Mouse (Mus musculus) thymus, adult 18-20 months (tissue): ENCODE results near the gene Ptch2.

Experiments used
- DNase-seq, 2 experiments: peaks; one replicate each; pipeline ENCODE4 v3.0.0; 2022; ENCODE audit warnings: mixed read lengths in 2 of 2

Gene Ptch2

DNA sequence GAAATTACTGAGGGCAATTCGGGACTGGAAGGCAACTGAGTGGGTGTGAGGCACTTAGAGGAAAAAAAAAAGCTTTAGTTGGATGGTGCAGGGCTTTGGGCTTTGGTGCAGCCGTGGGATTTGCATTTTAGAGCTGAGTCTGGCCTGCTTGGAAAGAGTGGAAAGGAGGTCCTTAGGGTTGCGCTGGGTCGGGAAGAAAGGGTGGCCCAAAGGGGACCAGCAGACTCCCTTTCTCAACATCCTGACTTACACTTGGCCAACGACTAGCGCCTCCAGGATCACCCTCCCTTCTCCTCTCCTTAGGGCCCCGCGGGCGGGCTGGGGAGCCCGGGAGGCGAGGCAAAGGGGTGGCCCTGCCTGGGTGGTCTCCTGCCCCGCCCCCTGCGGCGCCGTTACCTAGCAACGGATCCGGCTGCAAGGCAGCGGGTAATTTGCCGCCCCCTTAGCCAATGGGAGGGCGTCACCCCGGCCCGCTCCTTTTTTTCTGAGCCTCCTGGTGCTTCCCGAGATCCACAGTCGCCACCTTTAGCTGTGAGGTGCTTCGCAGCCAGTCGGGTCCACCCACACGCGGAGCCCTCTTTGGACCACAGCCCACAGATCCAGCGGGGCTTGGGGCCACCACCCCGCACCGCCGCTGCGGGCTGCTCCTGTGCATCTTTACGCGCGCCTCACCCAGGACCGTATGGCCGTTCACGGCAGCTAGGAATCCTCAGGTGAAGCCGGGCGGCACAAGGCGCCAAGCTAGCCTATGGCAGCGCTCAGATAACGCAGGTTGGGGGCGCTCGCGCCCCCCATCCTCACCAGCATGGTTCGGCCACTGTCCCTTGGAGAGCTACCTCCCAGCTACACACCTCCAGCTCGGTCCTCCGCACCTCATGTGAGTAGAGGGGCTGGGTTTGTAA lies at the start of gene Ptch2:
TSS of gene Ptch2 (plus strand) at position 525 of the 902 bp plus-strand sequence.
- DNase-seq, result peak; percentile 51 to 52

DNA sequence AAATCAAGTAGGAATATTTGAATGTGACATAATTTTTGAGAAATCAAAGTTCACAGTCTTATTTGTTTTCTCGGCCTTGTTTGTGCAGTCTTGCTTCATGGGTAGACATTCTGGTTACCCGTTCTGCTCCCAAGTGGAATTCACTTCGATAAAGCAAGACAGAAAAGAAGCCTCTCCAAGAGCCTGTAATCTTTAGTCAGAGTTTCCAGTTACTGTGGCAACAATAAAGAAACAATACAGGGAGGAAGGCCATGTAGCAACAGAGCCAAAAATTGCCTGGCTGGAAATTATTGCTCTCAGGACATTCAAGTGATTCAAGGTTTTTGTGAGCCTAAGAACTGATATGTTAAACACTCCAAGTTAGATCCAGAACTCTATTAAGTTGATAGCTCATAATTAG lies 47.0 kb upstream of the Ptch2 start:
- DNase-seq, result no peak

DNA sequence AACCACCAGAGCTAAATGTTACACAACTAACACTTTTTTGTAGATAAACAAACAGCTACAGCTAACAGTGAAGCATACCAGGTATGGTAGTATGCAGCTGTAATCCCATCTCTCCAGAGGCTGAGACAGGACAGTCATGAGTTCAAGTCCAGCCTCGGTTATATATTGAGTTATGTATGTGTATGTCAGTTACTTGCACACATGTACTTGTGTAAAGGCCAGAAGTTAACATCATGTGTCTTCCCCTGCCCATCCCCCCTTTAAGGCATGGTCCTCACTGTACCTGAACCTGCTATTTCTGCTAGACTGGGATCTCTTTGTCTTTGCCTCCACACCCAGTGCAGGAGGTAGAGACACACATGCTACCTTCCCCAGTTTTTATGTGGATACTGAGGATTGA lies 46.4 kb upstream of the Ptch2 start:
- no peak for DNase-seq

DNA sequence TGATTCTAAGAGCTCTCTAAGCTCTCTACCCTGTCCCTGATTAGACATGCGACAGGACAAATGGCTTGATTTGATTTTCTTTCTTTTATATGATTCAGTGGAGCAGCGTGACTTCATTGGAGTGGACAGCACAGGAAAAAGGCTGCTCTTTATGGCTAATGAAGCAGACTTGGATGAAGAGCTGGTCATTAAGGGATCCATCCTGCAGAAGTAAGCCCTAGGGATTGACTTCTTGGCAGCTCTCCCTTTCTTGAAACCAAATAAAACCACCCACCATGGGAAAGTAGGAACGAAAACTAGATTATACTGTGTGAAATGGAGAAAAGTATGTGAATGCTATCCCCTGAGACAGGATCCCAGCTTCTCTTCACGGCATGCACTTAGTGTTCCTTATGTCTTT lies 43.2 kb upstream of the Ptch2 start:
- DNase-seq, result no peak

DNA sequence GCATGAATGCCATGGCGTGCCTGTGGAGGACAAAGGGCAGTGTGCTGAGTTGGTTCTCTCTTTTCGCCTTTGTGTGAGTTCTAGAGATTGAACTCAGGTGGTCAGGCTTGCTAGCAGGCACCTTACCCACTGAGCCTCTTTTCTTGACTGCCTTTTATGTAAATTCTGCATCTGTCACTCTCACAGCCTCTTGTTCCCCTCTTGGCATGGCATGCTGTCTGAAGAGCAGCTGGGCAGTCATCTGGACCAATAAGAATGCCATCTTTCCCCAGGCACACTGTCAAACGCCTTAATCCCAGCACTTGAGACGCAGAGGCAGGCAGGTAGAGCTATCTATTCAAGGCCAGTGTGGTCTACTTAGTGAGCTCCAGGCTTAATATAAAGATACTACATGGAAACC lies 41.9 kb upstream of the Ptch2 start:
- DNase-seq, result no peak

DNA sequence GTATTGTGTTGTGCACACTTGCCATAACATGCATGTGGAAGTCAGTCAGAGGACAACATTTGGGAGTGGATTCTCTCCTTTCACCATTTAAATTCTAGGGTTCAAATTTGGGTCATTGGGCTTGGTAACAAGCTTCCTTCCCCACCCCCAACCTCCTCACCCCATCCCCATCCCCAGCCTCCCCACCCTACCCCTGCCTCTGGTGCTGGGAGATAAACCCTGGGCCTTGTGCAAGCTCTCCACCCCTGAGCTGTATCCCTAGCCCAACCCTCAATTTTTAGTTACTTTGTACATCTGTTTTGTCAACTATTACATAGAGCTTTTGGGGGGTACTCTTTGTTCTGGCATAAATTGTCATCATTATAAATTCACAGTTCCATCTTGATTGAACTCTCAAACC lies 39.8 kb upstream of the Ptch2 start:
- no peak for DNase-seq

DNA sequence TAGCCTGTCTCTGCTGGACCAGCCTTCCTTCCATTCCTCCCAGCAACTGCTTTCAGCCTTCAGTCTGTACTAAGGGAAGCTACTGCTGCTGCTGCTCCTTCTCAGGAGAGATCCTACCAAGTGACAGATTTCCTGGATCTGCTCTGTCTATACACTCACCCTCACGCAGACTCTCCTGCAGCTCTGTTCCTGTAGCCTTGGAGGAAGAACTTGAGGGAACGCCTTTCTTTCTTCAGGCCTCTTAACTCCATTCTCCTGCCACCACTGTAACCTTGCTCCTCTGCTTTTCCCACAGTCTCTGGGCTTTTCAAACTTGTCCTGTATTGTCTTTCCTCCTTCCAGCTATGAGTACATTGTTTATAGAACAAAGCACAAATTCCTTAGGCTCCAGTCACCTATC lies 39.4 kb upstream of the Ptch2 start:
- DNase-seq, result no peak

DNA sequence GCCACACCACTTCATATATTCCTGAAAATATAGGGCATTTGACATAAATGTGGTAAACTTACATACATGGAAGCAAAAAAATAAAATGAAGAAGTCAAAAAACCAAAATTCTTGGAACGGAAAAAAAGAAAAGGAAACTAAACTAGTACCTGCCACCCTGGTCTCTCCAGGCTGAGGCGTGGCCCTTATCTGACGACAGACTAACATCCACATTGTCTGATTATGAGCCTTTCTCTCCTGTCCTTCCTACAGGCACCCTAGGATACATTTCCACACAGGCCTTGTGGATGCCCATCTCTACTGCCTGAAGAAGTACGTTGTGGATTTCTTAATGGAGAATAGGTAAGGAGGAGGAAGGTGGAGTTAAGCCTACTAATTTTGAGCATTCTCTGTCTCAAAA lies 37.4 kb upstream of the Ptch2 start:
- no peak for DNase-seq

DNA sequence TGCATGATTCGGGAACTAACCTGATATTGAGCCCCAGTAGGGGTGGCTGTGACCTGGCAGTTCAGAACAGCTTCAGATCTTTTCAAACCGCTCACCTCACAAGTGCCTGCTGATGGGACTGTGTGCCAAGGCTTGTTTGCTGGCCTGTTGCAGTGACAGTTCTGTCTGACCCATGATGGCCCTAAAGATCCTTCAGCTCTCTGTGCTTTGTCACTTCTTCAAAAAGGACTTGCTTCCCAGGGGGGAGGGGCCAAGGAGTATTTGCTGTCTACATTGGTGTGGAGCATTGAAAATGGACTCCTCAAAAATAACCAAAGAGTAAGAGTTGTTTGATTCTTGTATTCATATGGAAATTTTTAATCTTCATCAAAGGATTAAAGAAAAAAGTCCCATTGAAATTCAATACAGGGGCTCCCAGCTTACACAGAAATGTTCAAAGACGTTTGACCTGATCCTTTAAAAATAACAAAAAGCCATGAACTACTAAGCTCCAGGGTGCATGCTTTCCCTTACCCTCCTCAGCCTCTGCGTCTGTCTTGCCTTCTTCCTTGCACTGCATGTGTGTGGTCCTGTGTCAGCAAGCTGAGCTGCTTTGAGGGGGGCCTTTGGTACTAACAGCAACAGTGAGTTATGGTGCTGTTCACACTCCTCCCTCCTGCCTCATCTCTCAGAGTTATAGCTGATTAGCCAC lies 33.0 kb upstream of the Ptch2 start:
- DNase-seq, result no peak

DNA sequence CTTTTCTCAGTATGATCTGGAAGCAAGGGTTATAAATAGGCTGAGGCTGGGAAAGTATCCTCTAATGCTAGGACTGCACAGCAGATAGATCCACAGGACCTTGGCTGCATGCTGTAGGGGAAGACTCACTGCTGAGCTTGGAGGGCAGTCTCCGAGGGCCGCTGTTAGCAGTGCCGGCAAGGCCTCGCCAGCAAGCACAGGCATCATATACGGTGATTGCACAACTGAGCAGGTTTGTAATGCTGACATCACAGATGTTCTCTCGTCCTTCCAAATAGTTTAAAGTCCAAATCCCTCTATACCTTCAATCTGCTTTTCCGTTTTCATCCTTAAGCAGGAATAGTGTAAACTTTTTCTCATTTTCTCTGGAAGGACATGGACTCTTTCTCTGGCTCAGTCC lies 27.8 kb upstream of the Ptch2 start:
- DNase-seq, result no peak

DNA sequence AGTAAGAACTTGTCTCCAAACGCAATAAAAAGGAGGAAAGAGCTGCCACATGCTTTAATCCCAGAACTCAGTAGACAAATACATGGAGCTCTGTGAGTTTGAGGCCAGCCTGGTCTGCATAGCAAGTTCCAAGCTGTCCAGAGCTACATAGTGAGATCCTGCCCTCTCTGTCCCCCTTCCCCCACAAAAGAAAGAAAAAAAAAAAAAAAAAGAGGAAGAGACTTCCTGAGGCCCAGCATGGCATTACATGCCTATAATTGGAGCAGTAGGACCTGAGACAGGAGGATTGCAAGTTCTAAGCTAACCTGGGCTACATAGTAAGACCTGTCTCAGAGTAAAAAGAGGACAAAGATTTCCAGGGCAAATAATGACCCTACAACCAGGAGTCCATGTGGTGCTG lies 26.2 kb upstream of the Ptch2 start:
- DNase-seq, result no peak

DNA sequence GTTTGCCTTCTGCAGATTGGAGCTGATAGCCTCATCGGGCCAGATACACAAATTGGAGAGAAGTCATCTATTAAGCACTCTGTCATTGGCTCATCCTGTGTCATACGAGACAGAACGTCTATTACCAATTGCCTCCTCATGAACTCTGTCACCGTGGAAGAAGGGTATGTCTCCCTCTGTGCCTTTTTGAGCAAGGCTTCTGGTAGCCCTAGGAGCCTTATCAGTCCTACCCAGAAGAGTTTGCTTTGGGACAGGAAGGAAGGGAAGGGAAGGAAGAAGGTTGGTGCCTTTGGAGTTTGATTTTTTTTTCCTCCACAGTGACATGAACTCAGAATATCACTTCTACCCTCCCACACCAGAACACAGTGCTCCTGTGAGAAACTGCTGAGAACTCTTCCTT lies 25.3 kb upstream of the Ptch2 start:
- DNase-seq, result no peak

DNA sequence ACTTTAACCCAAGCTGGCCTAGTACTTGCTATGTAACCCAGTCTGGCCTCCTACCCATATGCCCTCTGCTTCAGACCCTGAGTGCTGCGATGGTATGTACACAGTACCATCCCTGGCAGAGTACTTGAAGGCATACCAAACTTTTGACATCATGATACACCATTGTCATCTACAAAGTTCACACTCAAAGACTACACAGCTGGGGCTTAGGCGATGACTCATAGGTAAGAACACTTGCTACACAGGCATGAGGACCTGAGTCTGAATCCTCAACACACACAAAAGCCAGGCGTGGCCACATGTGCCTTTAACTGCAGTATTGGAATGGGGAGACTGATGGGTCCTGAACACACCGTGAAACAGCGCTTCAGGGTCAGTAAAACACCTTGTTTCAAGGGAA lies 24.7 kb upstream of the Ptch2 start:
- no peak for DNase-seq

DNA sequence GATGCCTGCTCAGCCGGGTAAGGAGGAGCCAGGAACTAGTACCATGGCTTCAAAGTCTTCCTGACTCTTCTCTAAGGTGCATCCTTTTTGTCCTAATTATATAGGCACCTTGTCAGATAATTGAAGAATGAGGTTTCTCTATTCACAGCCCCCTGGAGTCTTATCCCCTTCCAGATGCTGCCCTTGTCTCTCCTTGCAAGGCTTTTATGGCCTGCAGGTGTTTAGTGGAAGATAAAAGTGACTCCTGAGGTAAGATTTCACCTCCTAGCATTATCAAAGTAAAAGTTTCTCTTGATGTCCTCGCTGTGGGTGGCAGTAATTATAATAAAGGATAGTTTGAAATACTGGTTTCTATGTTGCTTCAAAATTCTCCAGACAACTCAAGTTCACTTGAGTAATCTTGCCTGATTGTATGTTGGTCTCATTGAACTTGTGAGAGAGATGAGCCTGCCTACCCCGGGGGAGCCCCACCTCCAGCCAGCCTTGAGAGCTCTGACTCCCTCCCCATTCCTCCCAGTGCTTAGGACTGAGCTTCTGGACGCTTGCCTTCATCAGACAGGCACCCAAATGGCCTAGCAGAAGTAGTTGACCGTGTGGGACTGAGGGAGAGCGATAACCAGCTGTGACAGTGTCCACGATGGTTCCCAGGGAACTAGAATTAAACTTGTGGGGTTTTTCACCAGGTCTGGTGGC lies 7.8 kb upstream of the Ptch2 start:
- no peak for DNase-seq

DNA sequence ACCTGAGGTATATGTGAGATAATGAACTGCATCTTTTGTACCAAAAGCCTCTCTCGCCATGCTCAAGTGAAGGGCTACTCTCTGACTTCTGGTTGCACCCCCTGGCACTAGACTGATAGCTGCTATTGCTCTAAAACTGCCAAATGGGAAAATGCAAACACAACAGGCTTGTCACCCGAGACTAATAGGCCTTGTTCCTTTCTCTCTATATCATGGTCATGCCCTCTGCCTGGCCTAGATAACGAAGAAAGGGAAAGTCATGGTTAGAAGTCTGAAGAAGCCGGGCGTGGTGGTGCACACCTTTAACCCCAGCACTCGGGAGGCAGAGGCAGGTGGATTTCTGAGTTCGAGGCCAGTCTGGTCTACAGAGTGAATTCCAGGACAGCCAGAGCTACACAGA lies 5.3 kb upstream of the Ptch2 start:
- no peak for DNase-seq

DNA sequence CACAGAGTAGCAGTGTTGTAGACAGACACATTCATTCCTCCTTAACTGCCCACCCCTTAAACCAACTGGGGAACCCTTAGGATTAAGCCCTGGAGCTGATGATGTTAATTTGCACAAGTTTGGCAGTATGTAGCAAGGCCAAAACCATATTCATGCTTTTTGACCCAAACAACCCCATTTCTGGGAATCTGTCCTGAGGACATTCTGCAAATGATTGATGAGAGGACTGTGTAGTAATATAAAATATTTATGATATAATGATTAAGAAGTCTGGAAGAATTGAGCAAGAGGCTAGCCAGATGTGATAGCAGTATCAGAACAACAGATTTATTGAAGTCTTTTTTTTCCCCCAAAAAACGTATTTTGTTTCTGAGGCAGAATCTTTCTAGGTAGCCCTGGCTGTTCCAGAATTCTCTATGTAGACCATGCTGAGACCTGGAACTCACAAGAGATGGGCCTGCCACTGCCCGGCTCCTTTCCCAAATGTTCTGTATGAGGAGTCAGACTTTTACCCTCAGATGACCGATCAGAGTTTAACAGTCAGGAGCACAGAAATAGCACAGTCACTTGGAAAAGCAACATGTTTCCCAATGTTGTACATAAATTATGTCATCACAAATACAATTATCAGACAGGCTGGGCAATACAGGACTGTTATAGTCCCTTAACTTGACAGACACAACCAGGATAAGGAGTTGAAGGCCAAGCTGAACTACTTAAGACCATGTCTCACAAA lies 1.1 kb upstream of the Ptch2 start:
- DNase-seq, result no peak

DNA sequence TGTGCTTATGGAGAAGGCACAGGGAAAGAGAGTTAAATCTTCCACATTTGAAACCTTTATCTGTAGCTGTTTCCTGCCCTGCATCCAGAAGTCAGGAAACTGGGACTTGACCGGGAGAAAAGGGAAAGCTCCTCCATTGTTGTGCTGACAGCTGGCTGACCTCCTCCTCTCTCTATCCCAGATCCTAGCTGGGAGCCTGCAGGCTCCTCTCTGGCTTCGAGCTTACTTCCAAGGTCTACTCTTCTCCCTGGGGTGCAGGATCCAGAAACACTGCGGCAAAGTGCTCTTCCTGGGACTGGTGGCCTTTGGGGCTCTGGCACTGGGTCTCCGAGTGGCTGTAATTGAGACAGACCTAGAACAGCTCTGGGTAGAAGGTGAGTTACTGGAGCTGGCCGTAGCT lies 791 bp downstream of the Ptch2 start:
- DNase-seq, result no peak

DNA sequence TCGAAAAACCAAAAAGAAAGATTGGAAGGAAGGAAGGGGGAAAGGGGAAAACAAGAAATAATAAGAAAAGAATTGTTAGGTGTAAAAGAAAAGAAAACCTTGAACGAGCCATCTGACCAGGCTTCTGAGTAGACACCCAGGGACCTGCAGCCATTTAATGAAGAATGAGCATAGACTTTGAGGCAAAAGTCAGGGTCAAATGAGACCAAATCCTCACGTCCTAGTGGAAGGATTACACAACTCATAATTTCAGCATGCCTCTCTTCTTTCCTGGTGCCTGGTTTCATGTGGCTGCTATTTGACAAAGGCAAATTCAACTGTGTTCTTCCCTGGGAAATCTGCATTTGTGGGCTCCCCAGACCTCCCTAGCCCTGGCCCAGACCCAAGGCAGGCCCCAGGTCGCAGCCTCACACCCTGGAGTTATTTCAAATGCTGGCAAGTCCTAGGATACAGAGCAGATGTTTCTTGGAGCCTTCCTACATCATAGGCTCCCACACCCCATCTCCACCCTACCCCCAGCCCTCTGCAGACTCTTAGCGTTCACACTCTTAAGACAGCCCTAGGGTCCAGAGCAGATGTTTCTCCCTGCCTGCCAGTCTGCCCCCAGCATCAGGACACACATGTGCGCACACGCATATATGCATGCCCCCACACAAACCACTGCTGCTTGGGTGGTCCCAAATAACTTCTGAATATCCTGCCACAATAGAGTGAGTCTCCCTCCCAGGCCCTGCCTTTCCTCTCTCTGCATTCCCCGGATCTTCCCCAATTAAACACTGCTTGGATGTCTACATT lies 2.3 kb downstream of the Ptch2 start:
- no peak for DNase-seq

DNA sequence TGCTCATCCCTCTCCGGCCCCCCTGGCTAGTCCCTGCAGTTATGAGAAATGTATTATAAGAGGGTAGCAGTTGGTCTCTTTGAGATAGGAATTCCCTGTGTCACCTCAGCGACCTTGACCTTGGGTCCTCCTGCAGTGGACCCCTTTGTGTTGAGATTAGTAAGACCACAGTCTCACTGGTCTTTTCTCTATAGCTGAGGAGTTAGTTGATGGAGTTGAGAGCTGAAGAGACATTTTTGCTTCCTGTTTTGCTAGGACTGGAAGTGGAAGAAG lies 2.8 kb downstream of the Ptch2 start:
- DNase-seq, result no peak

DNA sequence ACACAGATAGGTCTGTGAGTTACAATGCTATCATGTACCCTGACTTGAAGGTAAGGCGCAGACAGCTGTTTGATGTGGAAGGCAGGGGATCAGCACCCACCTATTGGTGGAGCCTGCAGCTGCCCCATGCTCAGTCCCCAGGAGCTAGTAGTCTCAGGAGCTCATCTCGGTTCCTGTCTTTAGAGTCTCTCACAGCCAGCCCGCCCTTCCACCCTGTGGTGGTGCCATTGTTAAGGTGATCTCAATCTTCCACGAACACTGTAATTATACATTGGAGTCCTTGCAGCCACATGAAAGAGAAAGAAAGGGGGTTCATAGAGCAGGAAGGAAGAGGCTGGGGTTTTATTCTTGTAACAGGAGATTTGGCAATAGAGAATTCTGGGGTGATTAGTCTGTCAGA lies 4.2 kb downstream of the Ptch2 start:
- no peak for DNase-seq

DNA sequence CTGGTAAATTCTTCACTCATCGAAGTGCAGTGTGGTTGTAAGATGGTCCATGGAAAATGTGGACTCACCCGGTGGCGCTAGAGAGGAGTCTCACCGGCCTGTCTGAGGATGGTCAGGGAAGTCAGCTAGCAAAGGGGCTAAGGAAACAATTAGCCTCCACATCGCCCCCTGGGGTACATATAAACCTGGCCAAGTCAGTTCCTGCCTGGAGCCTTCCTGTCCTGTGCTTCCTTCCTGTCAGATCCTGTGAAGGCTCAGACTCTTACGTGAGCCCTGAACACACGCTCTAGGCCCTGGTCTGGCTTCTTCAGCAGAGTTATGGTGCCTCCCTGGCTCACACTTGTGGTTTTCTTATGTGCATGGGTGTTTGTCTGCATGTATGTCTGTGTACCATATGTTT lies 5.3 kb downstream of the Ptch2 start:
- DNase-seq, result no peak

DNA sequence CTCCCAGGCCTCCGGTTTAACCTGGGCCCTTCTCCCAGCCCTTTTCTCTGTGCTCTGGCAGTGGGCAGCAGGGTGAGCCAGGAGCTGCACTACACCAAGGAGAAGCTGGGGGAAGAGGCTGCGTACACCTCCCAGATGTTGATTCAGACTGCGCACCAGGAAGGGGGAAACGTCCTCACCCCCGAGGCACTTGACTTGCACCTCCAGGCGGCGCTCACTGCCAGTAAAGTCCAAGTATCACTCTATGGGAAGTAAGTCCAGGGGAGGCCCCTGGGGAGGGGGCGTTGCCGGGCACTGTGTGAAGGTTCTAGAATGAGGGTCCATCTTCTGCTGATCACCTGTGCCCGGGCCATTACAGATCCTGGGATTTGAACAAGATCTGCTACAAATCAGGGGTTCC lies 8.8 kb downstream of the Ptch2 start:
- DNase-seq, result no peak

DNA sequence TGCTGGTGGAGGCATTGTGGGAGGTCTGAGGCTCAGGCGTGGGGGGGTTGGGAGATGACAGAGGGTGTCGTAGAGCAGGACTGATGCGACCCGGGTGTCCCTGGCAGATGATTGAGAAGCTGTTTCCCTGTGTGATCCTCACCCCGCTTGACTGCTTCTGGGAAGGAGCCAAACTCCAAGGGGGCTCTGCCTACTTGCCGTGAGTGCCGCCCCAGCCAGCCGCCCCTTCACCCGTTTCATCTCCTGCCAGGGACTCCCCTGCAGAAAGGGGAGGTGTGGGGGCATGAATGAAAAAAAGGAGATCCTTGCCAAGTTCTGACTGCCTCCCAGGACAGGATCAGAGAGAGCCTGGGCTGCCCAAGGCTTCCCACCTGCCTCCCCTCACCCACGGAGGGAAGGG lies 9.3 kb downstream of the Ptch2 start:
- no peak for DNase-seq
